Mouse (Mus musculus) forebrain, embryonic 11.5 days (tissue): ENCODE measurements around the gene Lars2. TPM values are rescaled to one million over a fixed set of nuclear protein-coding genes. Genes with fewer than 3 reads are reported as not detected.
A peak's percentile ranks its signal among the peaks of the same experiment; 100 is the strongest.

Source experiments
- ATAC-seq: fragments of 200-750 bp; cut with Nextera tagmentation; replicated peaks from 2 replicates; pipeline ENCODE4 v1.8.0; 2017; ENCODE audit warnings: moderate TSS enrichment; ENCODE audit not compliant: low FRiP score
- DNase-seq: peaks from one replicate; pipeline ENCODE4 v3.0.0-alpha.2; 2017; ENCODE audit warnings: low spot score
- H3K27ac ChIP-seq: fragments of 300-500 bp; sonication (generic); 2 replicates; pipeline ENCODE4 v1.5.1; 2014; ENCODE audit warnings: low read depth, low read length
- H3K27me3 ChIP-seq: fragments of 300-500 bp; sonication (generic); 2 replicates; pipeline ENCODE4 v1.6.1; 2014; ENCODE audit warnings: mild to moderate bottlenecking, low read length, mixed read lengths; ENCODE audit not compliant: control insufficient read depth, insufficient read depth
- H3K36me3 ChIP-seq: fragments of 300-500 bp; sonication (generic); 2 replicates; pipeline ENCODE4 v1.6.1; 2014; ENCODE audit warnings: mild to moderate bottlenecking, low read length, moderate library complexity, mixed read lengths; ENCODE audit not compliant: control insufficient read depth, insufficient read depth
- H3K4me1 ChIP-seq: fragments of 300-500 bp; sonication (generic); replicated peaks from 2 replicates; pipeline ENCODE4 v1.6.1; 2014; ENCODE audit warnings: low read length, mixed read lengths; ENCODE audit not compliant: control insufficient read depth, insufficient read depth
- H3K4me2 ChIP-seq: fragments of 300-500 bp; sonication (generic); 2 replicates; pipeline ENCODE4 v1.6.1; 2014; ENCODE audit warnings: low read depth, mild to moderate bottlenecking, low read length, moderate library complexity, mixed read lengths; ENCODE audit not compliant: severe bottlenecking
- H3K4me3 ChIP-seq: fragments of 300-500 bp; sonication (generic); 2 replicates; pipeline ENCODE4 v1.5.1; 2014; ENCODE audit warnings: low read depth, low read length
- H3K9ac ChIP-seq: fragments of 300-500 bp; sonication (generic); 2 replicates; pipeline ENCODE4 v1.6.1; 2014; ENCODE audit warnings: low read length
- H3K9me3 ChIP-seq: fragments of 300-500 bp; sonication (generic); 2 replicates; pipeline ENCODE4 v1.6.1; 2016; ENCODE audit warnings: low read length, mixed read lengths; ENCODE audit not compliant: control insufficient read depth
- WGBS: fragments of 180-500 bp; shearing (Covaris S2); extraction: QIAGEN DNeasy Blood & Tissue Kit; methylation state at CpG from one replicate; pipeline ENCODE4 v1.1.7; 2014; 5-methylcytosine and 5-hydroxymethylcytosine counted together
- polyA plus RNA-seq: library from polyadenylated mRNA; unstranded; fragments of >200 nt; fragmentation: Nextera tagmentation; extraction: Ambion mirVana; gene quantifications from 2 replicates; pipeline ENCODE4 v1.2.1, GENCODE M21; 2014

Lars2 gene
- polyA plus RNA-seq, 1 experiment from 2014 or later = 836 TPM

DNA sequence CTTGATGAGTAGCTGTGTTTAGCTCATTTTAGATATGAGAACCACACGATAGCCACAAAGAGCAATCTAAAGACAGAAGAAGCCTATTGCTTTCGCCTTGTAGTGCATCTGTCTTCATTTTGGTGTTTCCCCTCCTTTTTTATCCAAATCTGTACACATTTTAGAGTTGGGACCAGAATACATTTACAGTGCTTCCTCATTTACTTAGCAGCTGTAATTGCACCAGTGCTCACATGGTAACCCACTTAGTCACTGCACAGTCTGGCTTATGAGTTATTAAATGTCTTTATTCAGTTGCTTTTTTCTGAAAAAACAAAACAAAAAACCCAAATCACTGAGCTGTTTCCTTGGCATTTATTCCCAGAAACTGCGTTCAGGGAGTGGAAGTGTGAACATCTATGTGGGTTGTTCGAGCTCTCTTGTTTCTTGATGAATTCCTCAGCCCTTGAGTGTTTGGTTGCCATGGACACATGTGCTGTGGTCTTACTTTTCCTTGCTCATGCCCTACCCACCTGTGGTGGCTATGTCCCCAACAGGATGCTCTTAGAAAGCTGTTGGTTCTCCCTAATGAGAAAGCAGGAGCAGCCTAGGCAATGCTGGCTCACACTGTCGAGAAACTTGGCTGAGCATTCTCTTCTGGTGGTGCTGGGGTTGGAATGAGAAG lies 136.6 kb downstream of the Lars2 start:
- no peak overlapping the region for H3K9ac ChIP-seq
- no peaks in the 10 kb centered on the region for H3K27me3 ChIP-seq
- DNase-seq = no peak
- no peak for ATAC-seq
- 87% methylated on average over 5 of the region's 5 CpGs for WGBS
- no peak overlapping the region for H3K27ac ChIP-seq
- no peaks in the 10 kb centered on the region for H3K9me3 ChIP-seq
- H3K4me3 ChIP-seq = no peak overlapping the region
- H3K36me3 ChIP-seq = no peaks in the 10 kb centered on the region
- no peaks in the 10 kb centered on the region for H3K4me1 ChIP-seq
- no peak overlapping the region for H3K4me2 ChIP-seq

DNA sequence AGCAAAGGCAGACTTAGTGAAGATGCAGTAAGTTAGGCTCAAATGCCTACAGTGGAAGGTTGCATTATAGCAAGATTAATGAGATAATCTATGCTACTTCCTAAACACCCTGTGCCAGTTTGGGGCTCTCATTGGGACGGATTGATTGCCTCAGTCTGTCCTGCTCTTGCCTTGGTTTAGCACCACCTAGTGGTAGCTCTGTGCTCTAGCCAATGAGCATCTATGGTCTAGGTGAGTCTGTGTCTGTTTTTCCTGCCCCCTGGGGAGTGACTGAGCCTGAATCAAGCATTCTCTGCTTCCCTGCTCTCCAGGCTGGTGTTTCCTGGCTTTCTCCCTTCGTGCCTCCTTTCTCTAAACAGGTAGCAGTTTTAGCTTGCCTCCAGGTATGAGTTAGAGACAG lies 137.6 kb downstream of the Lars2 start:
- Histone ChIP-seq H3K27ac (no peak overlapping the region), H3K9me3 (no peaks in the 10 kb centered on the region), H3K27me3 (no peaks in the 10 kb centered on the region), H3K4me2 (no peak overlapping the region), H3K4me1 (no peaks in the 10 kb centered on the region), H3K36me3 (no peaks in the 10 kb centered on the region), H3K9ac (no peak overlapping the region), H3K4me3 (no peak overlapping the region)
- DNase-seq = peak; percentile 71
- peak; percentile 83 for ATAC-seq
- 7% methylated on average over 2 of the region's 2 CpGs for WGBS

DNA sequence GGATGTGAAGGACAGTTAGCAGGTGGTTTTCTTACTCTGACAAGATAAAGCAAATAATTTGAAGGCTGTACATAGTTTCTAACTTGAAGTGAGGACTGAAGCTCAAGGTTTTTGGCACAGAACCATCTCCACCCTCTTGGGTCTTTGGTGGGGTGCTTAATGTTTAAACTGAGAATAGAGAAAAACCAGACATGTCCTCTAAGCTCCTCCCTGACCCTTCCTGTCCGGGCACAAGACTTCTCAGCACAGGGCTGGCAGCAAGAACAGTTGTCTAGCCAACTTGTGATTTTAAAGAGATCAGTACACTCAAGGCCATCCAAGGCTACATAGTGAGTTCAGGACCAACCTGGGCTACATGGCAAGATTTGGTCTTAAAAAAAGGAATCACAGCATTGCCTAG lies 138.9 kb downstream of the Lars2 start:
- Histone ChIP-seq H3K9ac (no peak overlapping the region), H3K36me3 (no peaks in the 10 kb centered on the region), H3K27me3 (no peaks in the 10 kb centered on the region), H3K4me1 (no peaks in the 10 kb centered on the region), H3K4me2 (no peak overlapping the region), H3K27ac (no peak overlapping the region), H3K4me3 (no peak overlapping the region), H3K9me3 (no peaks in the 10 kb centered on the region)
- WGBS = 77% methylated on average over 1 of the region's 1 CpGs
- ATAC-seq = no peak
- no peak for DNase-seq

DNA sequence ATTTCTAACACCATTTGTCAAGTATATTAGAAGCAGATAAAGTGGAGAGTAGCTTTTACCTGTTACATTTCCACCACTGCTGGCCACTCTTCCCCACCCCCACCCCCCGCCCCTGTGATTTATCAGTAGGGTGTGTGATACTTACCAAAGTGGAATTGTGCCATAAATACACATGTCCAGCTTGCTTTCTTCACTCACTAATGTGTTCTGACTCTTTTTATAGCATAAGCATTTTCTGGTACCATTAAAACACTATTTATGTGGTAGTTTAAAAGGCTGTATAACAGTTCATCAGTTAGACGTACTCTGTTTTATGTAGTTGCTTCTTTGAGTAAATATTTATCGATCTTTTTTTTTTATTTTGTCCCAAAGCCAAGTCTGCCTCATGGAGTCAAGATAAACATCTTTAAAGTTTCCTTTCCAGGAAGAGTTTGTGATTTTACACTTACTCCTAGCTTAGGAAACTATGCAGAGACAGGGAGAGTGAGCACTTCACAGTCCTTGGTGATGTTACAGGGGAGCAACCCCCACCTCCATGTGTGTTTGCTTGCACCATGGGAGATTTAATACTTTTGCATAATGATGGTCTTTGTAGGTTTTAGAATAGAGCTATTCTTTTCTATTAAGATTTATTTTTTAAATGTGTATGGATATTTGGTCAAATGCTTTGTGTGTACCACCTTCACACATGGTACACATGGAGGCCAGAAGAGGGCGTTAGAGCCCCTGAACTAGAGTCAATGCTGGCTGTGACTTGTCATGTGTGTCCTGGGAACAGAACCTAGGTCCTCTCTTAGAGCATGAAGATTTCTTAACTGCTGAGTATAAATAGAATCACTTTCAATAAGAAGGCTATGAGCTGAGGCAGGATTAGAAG lies 139.8 kb downstream of the Lars2 start:
- no peak overlapping the region for H3K4me3 ChIP-seq
- no peaks in the 10 kb centered on the region for H3K4me1 ChIP-seq
- DNase-seq = no peak
- 86% methylated on average over 4 of the region's 4 CpGs for WGBS
- H3K4me2 ChIP-seq = no peak overlapping the region
- ATAC-seq = no peak
- H3K9me3 ChIP-seq = no peaks in the 10 kb centered on the region
- no peaks in the 10 kb centered on the region for H3K27me3 ChIP-seq
- H3K36me3 ChIP-seq = peaks cover 3% of the 10 kb centered on the region; the same call in 1 of the 2 replicates
- H3K9ac ChIP-seq = no peak overlapping the region
- no peak overlapping the region for H3K27ac ChIP-seq

DNA sequence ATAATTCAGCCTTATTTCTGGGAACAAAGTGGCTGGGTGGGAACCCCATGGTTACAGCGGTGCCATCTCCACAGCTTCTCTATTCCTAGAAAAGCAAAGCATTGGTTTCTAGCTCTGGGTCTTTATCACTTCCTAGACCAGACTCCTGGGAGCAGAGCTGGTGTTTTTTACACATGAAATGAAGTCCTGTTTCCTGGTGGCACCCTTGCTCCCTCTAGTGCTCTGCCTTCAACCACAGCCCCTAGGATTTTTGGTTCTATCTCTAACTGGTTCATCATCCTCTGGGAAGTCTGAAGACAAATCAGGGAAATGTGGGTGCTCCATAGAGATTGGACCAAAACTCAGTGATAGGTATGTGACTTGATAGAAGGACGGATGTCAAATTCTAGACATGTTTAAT lies 140.7 kb downstream of the Lars2 start:
- 86% methylated on average over 2 of the region's 2 CpGs for WGBS
- Histone ChIP-seq H3K9me3 (no peaks in the 10 kb centered on the region), H3K36me3 (peaks cover 3% of the 10 kb centered on the region; the same call in 1 of the 2 replicates), H3K27ac (no peak overlapping the region), H3K9ac (no peak overlapping the region), H3K4me1 (no peaks in the 10 kb centered on the region), H3K4me3 (no peak overlapping the region), H3K4me2 (no peak overlapping the region), H3K27me3 (no peaks in the 10 kb centered on the region)
- no peak for DNase-seq
- ATAC-seq = no peak

DNA sequence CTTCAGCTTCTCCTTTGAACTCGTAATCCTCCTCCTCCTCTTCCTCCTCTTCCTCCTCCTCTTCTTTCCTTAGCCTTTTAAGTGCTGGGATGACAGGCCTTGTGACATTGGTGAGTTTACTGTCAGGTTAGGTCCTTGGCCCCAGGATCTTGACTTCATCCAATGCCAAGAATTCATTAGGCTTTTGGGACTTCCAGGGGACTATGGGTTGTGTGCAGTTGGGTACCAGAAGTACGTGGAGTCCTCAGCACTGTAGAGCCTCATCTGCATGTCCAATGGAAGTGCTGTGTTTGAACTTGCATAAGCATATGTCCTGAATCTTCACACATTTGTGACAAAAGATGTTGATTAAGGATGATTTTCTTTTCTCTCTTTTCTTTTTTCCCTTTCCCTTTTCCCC lies 142.3 kb downstream of the Lars2 start:
- Histone ChIP-seq H3K36me3 (peaks cover 3% of the 10 kb centered on the region; the same call in 1 of the 2 replicates), H3K4me2 (no peak overlapping the region), H3K4me3 (no peak overlapping the region), H3K9ac (no peak overlapping the region), H3K27me3 (no peaks in the 10 kb centered on the region), H3K4me1 (no peaks in the 10 kb centered on the region), H3K27ac (no peak overlapping the region), H3K9me3 (no peaks in the 10 kb centered on the region)
- WGBS = 86% methylated on average over 2 of the region's 2 CpGs
- ATAC-seq = no peak
- no peak for DNase-seq

DNA sequence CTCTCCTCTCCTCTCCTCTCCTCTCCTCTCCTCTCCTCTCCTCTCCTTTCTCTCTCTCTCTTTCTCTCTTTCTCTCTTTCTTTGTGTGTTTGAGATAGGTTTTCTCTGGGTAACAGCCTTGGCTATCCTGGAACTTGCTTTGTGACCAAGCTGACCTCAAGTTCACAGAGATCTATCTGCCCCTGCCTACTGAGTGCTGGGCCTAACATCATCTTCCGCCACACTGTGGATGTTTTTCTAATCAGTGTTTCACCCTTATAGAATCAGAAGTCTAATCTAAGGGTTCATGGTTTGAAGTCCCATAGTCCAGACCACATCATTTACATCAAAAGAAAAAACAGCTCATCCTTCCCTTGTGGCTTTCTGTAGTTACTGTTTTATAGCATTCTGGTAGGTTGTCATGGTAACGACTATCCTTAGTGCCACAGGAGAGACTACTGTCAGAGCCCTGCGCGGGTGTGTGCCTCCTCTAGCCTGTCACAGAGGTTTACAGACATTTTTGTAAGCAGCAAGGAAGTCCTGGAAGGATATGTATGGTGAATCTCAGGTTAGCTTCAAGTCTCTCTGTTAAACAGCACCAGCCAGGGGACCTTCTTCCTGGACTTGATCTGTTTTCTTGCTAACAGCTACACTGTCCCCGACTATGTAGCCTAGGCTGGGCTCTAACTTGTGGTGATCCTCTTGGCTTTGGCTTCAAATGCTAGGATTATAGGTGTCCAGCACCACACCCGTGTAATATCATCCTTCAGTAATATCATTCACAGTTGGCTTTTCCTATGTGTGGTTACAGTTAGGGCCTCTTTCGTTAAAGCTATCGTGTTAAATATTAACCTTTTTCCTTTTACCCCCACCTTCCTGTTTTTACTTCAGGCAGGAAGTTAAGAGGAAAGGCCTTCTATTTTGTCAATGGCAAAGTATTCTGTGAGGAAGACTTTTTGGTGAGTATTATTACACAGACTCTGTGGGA lies 143.2 kb downstream of the Lars2 start:
- Histone ChIP-seq H3K4me3 (no peak overlapping the region), H3K27me3 (no peaks in the 10 kb centered on the region), H3K27ac (no peak overlapping the region), H3K9me3 (no peaks in the 10 kb centered on the region), H3K4me1 (no peaks in the 10 kb centered on the region), H3K4me2 (no peak overlapping the region), H3K9ac (no peak overlapping the region), H3K36me3 (peaks cover 3% of the 10 kb centered on the region; the same call in 1 of the 2 replicates)
- ATAC-seq (no peak), DNase-seq (no peak)
- WGBS = 95% methylated on average over 8 of the region's 8 CpGs

DNA sequence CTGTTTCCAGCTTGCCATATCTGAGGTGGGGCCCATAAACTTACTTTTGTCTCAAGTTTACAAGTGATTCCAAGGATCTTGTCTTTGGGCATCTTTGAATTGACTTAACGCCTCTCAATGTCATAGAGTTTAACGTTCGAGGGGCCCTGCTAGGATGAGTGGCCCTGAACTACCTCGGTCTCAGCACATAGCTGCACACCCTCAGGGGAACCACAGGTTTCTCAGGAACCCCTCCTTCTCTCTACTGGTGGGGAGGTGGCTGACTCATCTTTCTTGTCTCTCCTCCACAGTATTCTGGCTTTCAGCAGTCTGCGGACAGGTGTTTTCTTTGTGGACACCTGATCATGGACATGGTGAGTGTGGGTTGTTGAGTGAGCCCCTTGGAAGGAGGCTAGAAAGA lies 144.2 kb downstream of the Lars2 start:
- peaks cover 3% of the 10 kb centered on the region; the same call in 1 of the 2 replicates for H3K36me3 ChIP-seq
- 96% methylated on average over 5 of the region's 5 CpGs for WGBS

More for the DNA sequence above, 144.2 kb downstream of the Lars2 start:
- no peak overlapping the region for H3K9ac ChIP-seq
- no peaks in the 10 kb centered on the region for H3K27me3 ChIP-seq
- DNase-seq = no peak
- no peak overlapping the region for H3K4me2 ChIP-seq
- ATAC-seq = no peak
- H3K27ac ChIP-seq = no peak overlapping the region
- H3K4me1 ChIP-seq = no peaks in the 10 kb centered on the region
- H3K9me3 ChIP-seq = no peaks in the 10 kb centered on the region
- no peak overlapping the region for H3K4me3 ChIP-seq
